In the genomic region with DNA sequence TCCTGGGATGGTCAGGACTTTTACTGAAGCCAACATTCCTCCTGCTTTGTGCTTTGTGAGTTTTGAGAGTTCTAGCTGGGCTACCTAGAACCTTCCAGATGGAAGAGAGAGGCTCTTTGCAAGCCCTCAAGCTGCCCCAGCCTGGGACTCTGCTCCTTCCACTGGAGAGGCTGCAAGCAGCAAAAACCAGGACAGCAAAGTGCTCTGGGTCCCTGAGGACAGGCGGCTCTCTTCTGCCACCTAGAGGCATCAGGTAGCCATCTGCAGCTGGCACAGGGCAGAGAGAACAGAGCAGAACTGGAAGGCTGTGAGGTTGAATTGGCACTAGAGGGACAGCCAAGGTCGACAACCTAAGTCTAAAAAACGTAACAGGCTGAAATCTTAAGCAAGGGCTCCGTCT, we compare ENCODE assay signal across 9 mouse cellular contexts. TPM values are rescaled to one million over a fixed set of nuclear protein-coding genes. Genes with fewer than 3 reads are reported as not detected.
DNase-seq lines count a peak whose midpoint lies in the region; ATAC-seq and TF ChIP-seq lines count a peak whose summit lies in the region.
"Had no signal": no experiment of that assay in that cellular context is flagged by ENCODE, and none has a peak within 500 bp of the region (broad histone marks: within the 10 kb centered on the region; RNA-seq: fewer than 3 reads in every experiment).

No protein-coding gene starts in this region.

- ATAC-seq in hindbrain, embryonic 11.5 days (ENCODE audit: low FRiP score) = no peak
- ATAC-seq in hindbrain, embryonic 13.5 days (ENCODE audit: low FRiP score) = no peak
- no peak for ATAC-seq in neural tube, embryonic 11.5 days (ENCODE audit: insufficient read depth, low FRiP score, low TSS enrichment)

- TF ChIP-seq CTCF in testis, adult 2 months (IDR thresholded peaks at IDR 0.05; ENCODE audit: control insufficient read depth, insufficient read depth, insufficient replicate concordance, low read depth, low read length) = peak; percentile 73; the same call in 1 of the 2 replicates

- 20% methylated on average over 4 of the region's 4 CpGs for WGBS in hindbrain, embryonic 11.5 days
- 26% methylated on average over 4 of the region's 4 CpGs for WGBS in hindbrain, embryonic 13.5 days
- 25% methylated on average over 4 of the region's 4 CpGs for WGBS in embryonic facial prominence, embryonic 10.5 days
- 26% methylated on average over 4 of the region's 4 CpGs for WGBS in neural tube, embryonic 11.5 days

- peak; percentile 73 for DNase-seq in hindbrain, embryonic 11.5 days (ENCODE audit: low spot score)
- peak; percentile 75 to 84 for DNase-seq in adrenal gland, postnatal 36 days
- DNase-seq in embryonic facial prominence, embryonic 10.5 days (ENCODE audit: low spot score) = peak; percentile 67
- peak; percentile 84 for DNase-seq in induced T-regulatory cell, adult 2 months (ENCODE audit: low read depth)
- peak; percentile 59 to 61 for DNase-seq in left cerebral cortex, postnatal 36 days (ENCODE audit: low spot score in 2 of 2)
- peak; percentile 71 for DNase-seq in neural tube, embryonic 11.5 days (ENCODE audit: low spot score)

- H3K4me2 ChIP-seq in hindbrain, embryonic 11.5 days (replicated peaks; ENCODE audit: low read depth, low read length) = no peak overlapping the region
- no peak overlapping the region for H3K4me2 ChIP-seq in hindbrain, embryonic 13.5 days
- H3K4me2 ChIP-seq in neural tube, embryonic 11.5 days (ENCODE audit: low read depth) = no peak overlapping the region

- no peak overlapping the region for H3K27ac ChIP-seq in hindbrain, embryonic 11.5 days (ENCODE audit: low read depth, low read length)
- H3K27ac ChIP-seq in hindbrain, embryonic 13.5 days = no peak overlapping the region
- H3K27ac ChIP-seq in embryonic facial prominence, embryonic 10.5 days (replicated peaks) = no peak overlapping the region
- H3K27ac ChIP-seq in neural tube, embryonic 11.5 days (ENCODE audit: low read depth, low read length) = no peak overlapping the region
- no peak overlapping the region for H3K27ac ChIP-seq in testis, adult 2 months (ENCODE audit: control insufficient read depth, insufficient read depth, low read depth, low read length)

- no peaks in the 10 kb centered on the region for H3K4me1 ChIP-seq in hindbrain, embryonic 11.5 days (replicated peaks; ENCODE audit: control insufficient read depth, insufficient read depth, low read length)
- H3K4me1 ChIP-seq in hindbrain, embryonic 13.5 days (replicated peaks) = peaks cover 2% of the 10 kb centered on the region
- peaks cover 13% of the 10 kb centered on the region for H3K4me1 ChIP-seq in embryonic facial prominence, embryonic 10.5 days
- no peaks in the 10 kb centered on the region for H3K4me1 ChIP-seq in neural tube, embryonic 11.5 days (ENCODE audit: control insufficient read depth, insufficient read depth, low read length)
- no peaks in the 10 kb centered on the region for H3K4me1 ChIP-seq in testis, adult 2 months (ENCODE audit: control insufficient read depth, insufficient read depth, low read length)

- intact Hi-C loops in left cerebral cortex, postnatal 36 days (cut with DNase I) = loop anchor here (2.0 kb wide), 2 partner anchors 49 to 177 kb away; no protein-coding TSS in a partner anchor

- H3K4me3 ChIP-seq in hindbrain, embryonic 11.5 days (ENCODE audit: low read depth, low read length) = no peak overlapping the region
- H3K4me3 ChIP-seq in hindbrain, embryonic 13.5 days = no peak overlapping the region
- H3K4me3 ChIP-seq in embryonic facial prominence, embryonic 10.5 days = no peak overlapping the region
- H3K4me3 ChIP-seq in neural tube, embryonic 11.5 days (ENCODE audit: low read depth, low read length) = no peak overlapping the region
- no peak overlapping the region for H3K4me3 ChIP-seq in testis, adult 2 months (ENCODE audit: control insufficient read depth, low read depth, low read length)
- H3K4me3 ChIP-seq: myocyte had no signal

- no peak for TF ChIP-seq POLR2A in testis, adult 2 months (IDR thresholded peaks at IDR 0.05; ENCODE audit: control insufficient read depth, low read depth, low read length)

- no peaks in the 10 kb centered on the region for H3K36me3 ChIP-seq in hindbrain, embryonic 11.5 days (ENCODE audit: control insufficient read depth, insufficient read depth, low read length)
- H3K36me3 ChIP-seq in hindbrain, embryonic 13.5 days = no peaks in the 10 kb centered on the region
- no peaks in the 10 kb centered on the region for H3K36me3 ChIP-seq in embryonic facial prominence, embryonic 10.5 days (replicated peaks)
- H3K36me3 ChIP-seq in neural tube, embryonic 11.5 days (ENCODE audit: control insufficient read depth, insufficient read depth, low read length) = no peaks in the 10 kb centered on the region
- no peaks in the 10 kb centered on the region for H3K36me3 ChIP-seq in testis, adult 2 months (ENCODE audit: control insufficient read depth, insufficient read depth, low read length)

- no peaks in the 10 kb centered on the region for H3K27me3 ChIP-seq in hindbrain, embryonic 11.5 days (ENCODE audit: control insufficient read depth, insufficient read depth, low read length)
- no peaks in the 10 kb centered on the region for H3K27me3 ChIP-seq in hindbrain, embryonic 13.5 days
- H3K27me3 ChIP-seq in embryonic facial prominence, embryonic 10.5 days (replicated peaks; ENCODE audit: low read depth, poor library complexity, severe bottlenecking) = no peaks in the 10 kb centered on the region
- no peaks in the 10 kb centered on the region for H3K27me3 ChIP-seq in neural tube, embryonic 11.5 days (ENCODE audit: control insufficient read depth, insufficient read depth, low read length)
- H3K27me3 ChIP-seq in testis, adult 2 months (ENCODE audit: control insufficient read depth, insufficient read depth, low read length) = no peaks in the 10 kb centered on the region

- no peak overlapping the region for H3K9ac ChIP-seq in hindbrain, embryonic 11.5 days (ENCODE audit: low read depth, low read length)
- H3K9ac ChIP-seq in hindbrain, embryonic 13.5 days = no peak overlapping the region
- H3K9ac ChIP-seq in neural tube, embryonic 11.5 days (ENCODE audit: low read length) = no peak overlapping the region

- H3K9me3 ChIP-seq in hindbrain, embryonic 11.5 days (ENCODE audit: control insufficient read depth, low read length) = no peaks in the 10 kb centered on the region
- H3K9me3 ChIP-seq in hindbrain, embryonic 13.5 days = peaks cover 4% of the 10 kb centered on the region; the same call in 1 of the 2 replicates
- H3K9me3 ChIP-seq in embryonic facial prominence, embryonic 10.5 days = 0 out of 2 replicates have a peak, but pooled peaks cover 3% of the 10 kb centered on the region
- H3K9me3 ChIP-seq in neural tube, embryonic 11.5 days (ENCODE audit: control insufficient read depth, low read length) = no peaks in the 10 kb centered on the region

RNA-seq across cellular contexts. Expression of gene Tmprss3, which starts 11.4 kb away (rescaled TPM):
- polyA plus RNA-seq in hindbrain, embryonic 11.5 days (2014; fragmentation: Nextera tagmentation; extraction: Ambion mirVana) = 0.10 TPM in 1 of 2 replicates, not detected in the other
- polyA plus RNA-seq in hindbrain, embryonic 13.5 days (2015; fragmentation: Nextera tagmentation; extraction: Ambion mirVana) = 0.08 TPM in 1 of 2 replicates, not detected in the other
- not detected for total RNA-seq in adrenal gland, postnatal 36 days (2021)
- 0.05 TPM in 1 of 2 replicates, not detected in the other for polyA plus RNA-seq in embryonic facial prominence, embryonic 10.5 days (2016; fragmentation: Nextera tagmentation; extraction: Ambion mirVana)
- total RNA-seq in left cerebral cortex, postnatal 36 days (2021) = not detected
- not detected in 2 replicates for polyA plus RNA-seq in neural tube, embryonic 11.5 days (2014; fragmentation: Nextera tagmentation; extraction: Ambion mirVana)
- polyA plus RNA-seq in testis, adult 2 months (2012; rRNA removed) = 0.04 and 0.11 TPM in 2 replicates
- polyA plus RNA-seq: myocyte had no signal

RNA-seq across cellular contexts. Expression of gene Ubash3a, which starts 20.3 kb away (rescaled TPM):
- 0.17 and 0.57 TPM in 2 replicates for polyA plus RNA-seq in hindbrain, embryonic 11.5 days (2014; fragmentation: Nextera tagmentation; extraction: Ambion mirVana)
- polyA plus RNA-seq in hindbrain, embryonic 13.5 days (2015; fragmentation: Nextera tagmentation; extraction: Ambion mirVana) = 0.30 and 0.38 TPM in 2 replicates
- under 1 TPM in 1 of 2 experiments, not detected in 1; 0.07 TPM for total RNA-seq in adrenal gland, postnatal 36 days (2021)
- polyA plus RNA-seq in embryonic facial prominence, embryonic 10.5 days (2016; fragmentation: Nextera tagmentation; extraction: Ambion mirVana) = 0.20 and 0.34 TPM in 2 replicates
- not detected for total RNA-seq in left cerebral cortex, postnatal 36 days (2021)
- 0.42 and 1.3 TPM in 2 replicates for polyA plus RNA-seq in neural tube, embryonic 11.5 days (2014; fragmentation: Nextera tagmentation; extraction: Ambion mirVana)
- polyA plus RNA-seq in testis, adult 2 months (2012; rRNA removed) = 0.54 and 0.85 TPM in 2 replicates
- polyA plus RNA-seq: myocyte had no signal

RNA-seq across cellular contexts. Expression of gene Tff1, which starts 22.3 kb away (rescaled TPM):
- polyA plus RNA-seq in hindbrain, embryonic 11.5 days (2014; fragmentation: Nextera tagmentation; extraction: Ambion mirVana) = not detected in 2 replicates
- not detected in 2 replicates for polyA plus RNA-seq in hindbrain, embryonic 13.5 days (2015; fragmentation: Nextera tagmentation; extraction: Ambion mirVana)
- not detected for total RNA-seq in adrenal gland, postnatal 36 days (2021)
- polyA plus RNA-seq in embryonic facial prominence, embryonic 10.5 days (2016; fragmentation: Nextera tagmentation; extraction: Ambion mirVana) = not detected in 2 replicates
- not detected for total RNA-seq in left cerebral cortex, postnatal 36 days (2021)
- polyA plus RNA-seq in neural tube, embryonic 11.5 days (2014; fragmentation: Nextera tagmentation; extraction: Ambion mirVana) = not detected in 2 replicates
- 0.16 TPM in 1 of 2 replicates, not detected in the other for polyA plus RNA-seq in testis, adult 2 months (2012; rRNA removed)

RNA-seq across cellular contexts. Expression of gene Tff2, which starts 43.3 kb away (rescaled TPM):
- polyA plus RNA-seq in hindbrain, embryonic 11.5 days (2014; fragmentation: Nextera tagmentation; extraction: Ambion mirVana) = not detected in 2 replicates
- not detected in 2 replicates for polyA plus RNA-seq in hindbrain, embryonic 13.5 days (2015; fragmentation: Nextera tagmentation; extraction: Ambion mirVana)
- not detected for total RNA-seq in adrenal gland, postnatal 36 days (2021)
- not detected in 2 replicates for polyA plus RNA-seq in embryonic facial prominence, embryonic 10.5 days (2016; fragmentation: Nextera tagmentation; extraction: Ambion mirVana)
- total RNA-seq in left cerebral cortex, postnatal 36 days (2021) = not detected
- polyA plus RNA-seq in neural tube, embryonic 11.5 days (2014; fragmentation: Nextera tagmentation; extraction: Ambion mirVana) = not detected in 2 replicates
- 0.43 TPM in 1 of 2 replicates, not detected in the other for polyA plus RNA-seq in testis, adult 2 months (2012; rRNA removed)
- polyA plus RNA-seq: myocyte had no signal

RNA-seq across cellular contexts. Expression of gene Tff3, which starts 57.9 kb away (rescaled TPM):
- polyA plus RNA-seq in hindbrain, embryonic 11.5 days (2014; fragmentation: Nextera tagmentation; extraction: Ambion mirVana) = 0.35 and 0.79 TPM in 2 replicates
- polyA plus RNA-seq in hindbrain, embryonic 13.5 days (2015; fragmentation: Nextera tagmentation; extraction: Ambion mirVana) = 3.5 and 3.9 TPM in 2 replicates
- not detected for total RNA-seq in adrenal gland, postnatal 36 days (2021)
- polyA plus RNA-seq in embryonic facial prominence, embryonic 10.5 days (2016; fragmentation: Nextera tagmentation; extraction: Ambion mirVana) = not detected in 2 replicates
- not detected for total RNA-seq in left cerebral cortex, postnatal 36 days (2021)
- polyA plus RNA-seq in neural tube, embryonic 11.5 days (2014; fragmentation: Nextera tagmentation; extraction: Ambion mirVana) = 0.53 TPM in 1 of 2 replicates, not detected in the other
- polyA plus RNA-seq in testis, adult 2 months (2012; rRNA removed) = 0.28 and 0.96 TPM in 2 replicates
- polyA plus RNA-seq: myocyte had no signal
